Mouse (Mus musculus) layer of hippocampus, adult 18-20 months (tissue): ENCODE results near the gene Fcer1g. TPM values are rescaled to one million over a fixed set of nuclear protein-coding genes. Genes with fewer than 3 reads are reported as not detected.

ENCODE experiments used
- DNase-seq, 2 experiments: peaks; one replicate each; pipeline ENCODE4 v3.0.0; 2022; ENCODE audit warnings: low spot score in 2 of 2
- total RNA-seq, 2 experiments: library from RNA; stranded (reverse); gene quantifications; 2 replicates each; pipeline ENCODE4 v1.2.3; 2021

The Fcer1g gene
- total RNA-seq, 2 experiments from 2014 or later: 16.3 to 20.8 TPM

DNA sequence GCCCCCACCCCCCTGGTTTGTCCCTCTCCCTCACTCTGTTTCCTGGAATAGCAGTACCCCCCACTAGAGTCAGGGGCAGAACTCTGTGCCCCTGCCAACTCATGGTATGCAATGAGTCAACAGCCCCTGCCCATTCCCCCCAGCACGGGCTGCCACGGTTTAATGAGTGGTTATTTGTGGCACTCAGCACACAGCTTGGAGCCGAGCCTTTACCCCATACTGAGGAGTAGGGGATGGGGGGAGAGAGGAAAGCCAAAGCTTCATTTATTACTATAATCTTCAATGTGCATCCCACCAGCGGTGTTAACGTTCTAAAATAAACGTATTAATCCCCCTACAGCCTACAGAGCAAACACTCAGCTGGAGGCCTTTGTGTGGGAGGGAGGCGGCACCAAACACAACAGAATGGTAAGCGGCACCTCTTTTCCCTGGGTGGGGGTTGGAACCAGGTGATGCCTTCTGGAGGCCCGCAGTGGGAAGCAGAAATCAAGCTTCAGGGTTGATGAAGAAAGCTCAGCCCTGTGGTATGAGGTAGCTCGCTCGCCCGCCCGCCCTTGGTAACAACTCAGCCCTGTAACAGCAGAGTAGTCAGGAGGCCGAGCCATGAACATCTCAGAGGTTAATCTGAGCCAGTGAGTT is 44.6 kb downstream of the Fcer1g start:
- DNase-seq: no peak

DNA sequence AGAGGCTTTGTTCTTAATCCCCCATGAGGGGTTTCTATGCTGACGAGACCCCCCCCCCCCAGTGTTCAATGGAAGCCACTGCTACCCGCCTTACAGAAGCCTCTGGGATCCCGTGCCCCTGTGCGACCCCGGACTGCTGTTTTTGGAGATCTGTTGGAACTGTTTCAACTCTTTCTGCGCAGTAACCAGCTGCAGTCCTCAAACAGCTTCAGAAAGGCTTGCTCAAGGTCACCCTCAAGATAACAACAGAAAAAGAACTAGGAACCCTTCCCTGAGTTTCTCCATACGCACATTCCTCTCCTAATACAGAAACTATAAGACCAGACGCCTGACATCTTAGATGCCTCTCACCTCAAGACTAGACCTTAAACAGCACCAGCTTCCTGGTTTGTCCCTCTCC is 45.1 kb downstream of the Fcer1g start:
- no peak for DNase-seq

DNA sequence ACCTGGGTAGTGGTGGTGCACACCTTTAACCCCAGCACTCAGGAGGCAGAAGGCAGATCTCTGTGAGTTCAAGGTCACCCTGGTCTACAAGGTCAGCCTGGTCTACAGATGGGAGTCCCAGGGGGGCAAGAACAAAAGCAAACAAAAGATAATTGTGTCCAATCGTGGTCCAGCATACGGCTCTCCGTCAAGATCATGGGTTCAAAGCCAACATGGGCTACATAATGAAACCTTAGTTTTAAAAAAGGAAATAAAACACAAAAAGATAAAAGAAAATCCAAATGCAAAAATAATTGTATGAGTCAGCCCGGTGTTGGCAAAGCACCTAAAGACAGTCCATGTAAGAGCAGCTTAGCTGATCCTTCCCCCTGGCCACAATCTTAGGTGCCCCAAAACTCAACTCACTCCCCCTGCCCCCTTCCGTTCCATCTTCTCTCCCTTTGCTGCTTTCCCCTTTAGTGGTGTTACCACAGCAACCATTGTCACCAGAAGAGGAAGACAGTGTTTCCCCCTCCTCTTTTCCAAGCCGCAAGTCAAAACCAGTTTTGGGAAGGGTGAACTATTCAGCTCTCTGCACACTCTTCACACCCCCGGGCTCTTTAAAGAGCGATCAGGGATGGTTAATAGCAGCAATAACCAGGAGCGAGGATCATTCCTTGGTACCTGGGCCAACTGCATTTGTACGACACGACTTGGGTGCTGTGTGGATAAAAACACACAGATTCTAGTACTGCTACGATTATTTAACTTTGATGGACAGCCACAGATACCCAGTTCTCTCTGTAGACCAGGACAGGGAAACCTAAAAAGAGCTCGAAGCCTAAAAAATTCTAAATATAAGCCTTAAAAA is 46.1 kb downstream of the Fcer1g start:
- DNase-seq: no peak

DNA sequence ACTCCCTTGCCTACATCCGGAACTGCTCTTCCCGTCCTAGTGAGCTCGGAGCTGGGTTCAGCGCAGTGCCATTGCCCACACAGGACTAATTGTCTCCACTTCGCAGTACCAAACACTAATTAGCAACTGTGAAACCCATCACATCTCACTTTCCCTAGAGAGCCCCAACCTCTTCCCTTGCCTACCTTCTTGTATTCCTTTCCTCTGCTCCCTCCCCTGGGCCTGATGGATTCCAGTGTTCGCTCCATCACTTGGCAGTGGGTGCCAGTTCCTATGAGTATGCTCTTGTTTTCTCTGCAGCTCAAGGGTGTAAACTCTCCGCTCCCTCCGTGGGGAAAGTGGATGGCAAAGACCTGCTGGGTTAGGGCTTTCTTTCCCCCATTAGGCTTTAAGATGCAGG is 48.5 kb downstream of the Fcer1g start:
- no peak for DNase-seq

DNA sequence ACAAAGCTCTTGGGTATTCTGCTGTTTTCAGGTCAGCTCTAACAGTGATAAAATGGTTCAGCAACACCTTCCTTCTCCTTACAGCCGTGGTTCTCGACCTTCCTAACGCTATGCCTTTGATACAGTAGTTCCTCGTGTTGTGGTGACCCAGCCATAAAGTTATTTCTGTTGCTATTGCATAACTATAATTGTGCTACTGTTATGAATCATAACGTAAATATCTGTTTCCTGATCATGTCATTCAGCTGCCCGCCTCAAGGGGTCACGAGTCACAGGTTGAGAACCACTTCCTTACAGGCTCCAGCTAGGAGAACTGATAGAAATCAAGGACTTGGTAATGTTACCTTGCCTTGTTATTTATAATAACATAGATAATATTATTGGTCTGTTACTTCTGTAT is 49.9 kb downstream of the Fcer1g start:
- no peak for DNase-seq

DNA sequence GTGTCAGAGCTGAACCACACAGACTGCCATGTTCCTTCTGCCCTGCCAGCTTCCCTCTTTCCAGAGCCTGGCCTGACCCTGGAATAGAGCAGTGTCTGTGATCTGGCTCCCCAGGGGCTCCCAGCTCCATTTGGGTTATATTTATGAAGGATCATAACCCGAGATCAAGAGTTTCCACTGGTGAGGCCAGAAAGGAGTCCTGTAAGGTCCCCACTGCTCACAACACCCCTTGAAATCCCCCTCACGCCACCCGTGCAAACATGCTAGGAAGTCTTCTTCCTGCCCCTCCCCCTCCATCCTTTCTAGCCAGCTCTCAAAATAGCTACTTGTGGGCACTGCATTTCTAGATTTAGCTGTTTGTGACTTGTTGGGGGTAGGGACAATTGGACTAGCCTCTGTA is 50.5 kb downstream of the Fcer1g start:
- no peak for DNase-seq

DNA sequence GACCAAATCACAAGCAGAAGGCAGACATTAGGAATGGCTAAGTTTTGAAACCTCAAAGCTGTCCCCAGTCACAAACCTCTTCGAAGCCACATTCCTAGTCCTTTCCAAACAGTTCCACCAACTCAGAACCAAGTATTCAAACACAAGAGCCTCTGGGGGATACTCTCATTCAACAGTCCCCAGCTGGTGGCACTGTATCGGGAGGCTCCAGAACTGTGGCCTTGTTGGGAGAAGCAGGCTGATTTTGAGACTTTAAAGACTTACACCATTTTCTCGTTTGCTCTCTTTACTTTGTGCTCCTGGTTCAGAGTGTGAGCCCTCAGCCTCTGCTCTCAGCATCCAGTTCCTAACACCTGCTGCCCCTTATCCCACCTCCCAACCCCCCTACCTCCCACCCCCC is 51.1 kb downstream of the Fcer1g start:
- no peak for DNase-seq

Other genes with a start within 250 kb of the Fcer1g start
- gene Fcgr4, start 215.4 kb downstream of the Fcer1g start, total RNA-seq: under 1 TPM in 1 of 2 experiments, not detected in 1; 0.25 TPM
- 10 to 100 TPM in 1 of 2 experiments, 1 to 10 TPM in 1; 9.9 to 12.5 TPM for gene Fcgr3, start 169.4 kb downstream of the Fcer1g start, total RNA-seq
- 1 to 10 TPM; 1.5 to 2.0 TPM for gene Cfap126, start 120.4 kb downstream of the Fcer1g start, total RNA-seq
- gene Sdhc, start 83.8 kb downstream of the Fcer1g start, total RNA-seq: 100 to 1,000 TPM; 181 to 187 TPM
- gene Mpz, start 83.7 kb downstream of the Fcer1g start, total RNA-seq: not detected
- 10 to 100 TPM; 47.5 to 47.7 TPM for gene Pcp4l1, start 38.1 kb downstream of the Fcer1g start, total RNA-seq
- under 1 TPM in 1 of 2 experiments, not detected in 1; 0.17 TPM for gene Nr1i3, start 20.4 kb downstream of the Fcer1g start, total RNA-seq
- 10 to 100 TPM; 71.6 to 77.6 TPM for gene Tomm40l, start 11.9 kb downstream of the Fcer1g start, total RNA-seq
- gene Apoa2, start 9.3 kb downstream of the Fcer1g start, total RNA-seq: 1 to 10 TPM; 2.2 to 3.1 TPM
- gene Adamts4, start 16.1 kb upstream of the Fcer1g start, total RNA-seq: 10 to 100 TPM; 10.9 to 11.9 TPM
- gene Ndufs2, start 17.0 kb upstream of the Fcer1g start, total RNA-seq: 100 to 1,000 TPM; 270 to 277 TPM
- gene B4galt3, start 36.0 kb upstream of the Fcer1g start, total RNA-seq: 10 to 100 TPM; 71.0 to 71.4 TPM
- gene Ppox, start 46.8 kb upstream of the Fcer1g start, total RNA-seq: 10 to 100 TPM; 23.2 to 25.3 TPM
- 10 to 100 TPM; 60.9 to 61.3 TPM for gene Usp21, start 53.6 kb upstream of the Fcer1g start, total RNA-seq
- gene Ufc1, start 60.7 kb upstream of the Fcer1g start, total RNA-seq: 100 to 1,000 TPM in 1 of 2 experiments, 10 to 100 TPM in 1; 99.7 to 108 TPM
- gene Dedd, start 94.8 kb upstream of the Fcer1g start, total RNA-seq: 10 to 100 TPM; 40.1 to 40.5 TPM
- 10 to 100 TPM; 40.9 to 41.5 TPM for gene Nit1, start 111.3 kb upstream of the Fcer1g start, total RNA-seq
- 100 to 1,000 TPM; 177 to 190 TPM for gene Pfdn2, start 111.3 kb upstream of the Fcer1g start, total RNA-seq
- 1 to 10 TPM; 6.0 to 6.1 TPM for gene Klhdc9, start 126.4 kb upstream of the Fcer1g start, total RNA-seq
- gene Nectin4, start 135.7 kb upstream of the Fcer1g start, total RNA-seq: 1 to 10 TPM; 6.3 to 6.7 TPM
- gene Arhgap30, start 154.6 kb upstream of the Fcer1g start, total RNA-seq: 1 to 10 TPM; 1.9 TPM
- 100 to 1,000 TPM; 133 to 142 TPM for gene Usf1, start 176.9 kb upstream of the Fcer1g start, total RNA-seq
- 1 to 10 TPM; 3.9 to 7.1 TPM for gene Tstd1, start 184.5 kb upstream of the Fcer1g start, total RNA-seq
- gene F11r, start 203.2 kb upstream of the Fcer1g start, total RNA-seq: 1 to 10 TPM; 4.4 to 5.6 TPM